Mouse (Mus musculus) testis, adult 2 months (tissue): Measurements from ENCODE around the gene Gm3194. TPM values are rescaled to one million over a fixed set of nuclear protein-coding genes. Genes with fewer than 3 reads are reported as not detected.
"Not testable (repeated sequence)": the region's sequence is repeated elsewhere in the genome, so short reads cannot be mapped to it uniquely, and the experiment has no call there.

Experiments
- H3K27ac ChIP-seq: fragments of 200-500 bp; 2 replicates; pipeline ENCODE4 v1.5.1; 2012; ENCODE audit warnings: low read depth, low read length; ENCODE audit not compliant: control insufficient read depth, insufficient read depth
- H3K27me3 ChIP-seq: fragments of 200-500 bp; 2 replicates; pipeline ENCODE4 v1.6.1; 2012; ENCODE audit warnings: mild to moderate bottlenecking, low read length, moderate library complexity; ENCODE audit not compliant: control insufficient read depth, insufficient read depth
- H3K36me3 ChIP-seq: fragments of 200-500 bp; 2 replicates; pipeline ENCODE4 v1.6.1; 2012; ENCODE audit warnings: mild to moderate bottlenecking, low read length; ENCODE audit not compliant: control insufficient read depth, insufficient read depth
- H3K4me1 ChIP-seq: fragments of 200-500 bp; 2 replicates; pipeline ENCODE4 v1.6.1; 2012; ENCODE audit warnings: low read length; ENCODE audit not compliant: control insufficient read depth, insufficient read depth
- H3K4me3 ChIP-seq: fragments of 200-500 bp; 2 replicates; pipeline ENCODE4 v1.5.1; 2012; ENCODE audit warnings: low read depth, mild to moderate bottlenecking, low read length, moderate library complexity, mixed read lengths; ENCODE audit not compliant: control insufficient read depth
- polyA plus RNA-seq: library from polyadenylated mRNA; depleted of rRNA; stranded (reverse); fragments of >200 nt; gene quantifications from 2 replicates; pipeline ENCODE4 v1.2.3, GENCODE M21; 2012; rRNA removed

The Gm3194 gene
- polyA plus RNA-seq: 2.2 and 2.4 TPM in 2 replicates

DNA sequence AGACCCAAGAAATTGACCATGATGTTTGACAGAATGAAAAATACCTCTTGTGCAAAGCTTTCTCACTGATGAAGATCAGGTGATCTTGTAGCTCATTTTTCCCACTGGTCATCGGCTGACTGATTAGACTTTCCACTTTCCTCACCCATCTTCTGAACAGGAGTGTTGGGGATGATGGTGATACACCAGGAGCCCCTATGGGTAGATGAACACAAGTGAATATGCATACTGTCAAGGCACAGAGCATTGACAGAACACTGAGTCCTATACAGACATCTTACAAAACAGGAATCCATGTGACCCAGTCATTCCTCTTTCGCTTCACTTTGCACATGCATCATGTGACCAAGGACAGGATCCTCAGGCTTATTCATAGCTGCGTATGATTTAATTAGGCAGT is at the start of gene Gm3194:
Gene Gm3194, minus strand, starts transcription at position 101 of the 400 bp plus-strand sequence.
- H3K36me3 ChIP-seq, H3K4me1 ChIP-seq, H3K27ac ChIP-seq, H3K27me3 ChIP-seq, H3K4me3 ChIP-seq: not testable (repeated sequence)

DNA sequence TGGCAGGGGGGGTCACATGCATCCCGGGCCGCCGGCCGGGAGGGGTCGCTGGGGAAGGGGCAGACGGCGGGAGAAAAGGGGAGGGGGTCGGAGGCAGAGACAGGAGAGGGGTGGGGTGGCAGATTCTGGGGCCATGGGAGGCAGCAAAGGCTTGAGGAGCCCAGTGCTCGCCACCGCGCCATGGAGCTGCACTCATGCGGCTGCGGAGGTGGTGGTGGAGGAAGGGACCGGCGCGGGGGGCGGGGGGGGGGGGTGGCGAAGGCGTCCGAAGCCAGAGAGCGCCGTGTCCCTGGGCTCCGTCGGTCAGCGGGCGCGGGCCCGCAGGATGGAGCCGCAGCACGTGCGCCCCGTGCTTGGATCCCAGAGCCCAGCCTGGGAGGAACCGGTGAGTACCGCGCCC is 46.1 kb upstream of the Gm3194 start, which contains the start of gene Gm3488:
Gene Gm3488, plus strand, starts transcription at position 301 of the 400 bp plus-strand sequence.
- not testable (repeated sequence) for H3K27ac ChIP-seq, H3K4me3 ChIP-seq, H3K4me1 ChIP-seq, H3K27me3 ChIP-seq, H3K36me3 ChIP-seq

DNA sequence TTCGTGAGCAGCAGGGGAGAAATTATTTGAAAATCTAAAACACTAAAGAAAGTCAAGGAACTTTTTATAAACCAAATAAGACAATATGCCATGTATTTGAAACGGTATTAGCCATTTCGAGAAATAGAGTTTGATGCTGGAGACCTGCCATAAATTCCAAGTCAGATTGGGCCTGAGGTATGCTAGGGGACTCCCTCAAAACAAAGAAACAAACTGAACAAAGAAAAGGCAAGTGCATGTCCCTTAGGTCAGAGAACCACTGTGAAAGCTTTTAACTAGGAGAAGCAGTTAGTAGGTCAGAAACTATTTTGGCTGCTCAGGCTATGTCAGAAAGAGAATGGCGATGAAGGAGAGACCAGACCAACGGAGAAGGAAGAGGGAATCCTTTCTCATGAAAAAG is 28.6 kb upstream of the Gm3194 start, which contains the start of gene Gm3187:
Gene Gm3187, plus strand, starts transcription at position 301 of the 400 bp plus-strand sequence.
- H3K4me3 ChIP-seq, H3K27ac ChIP-seq, H3K27me3 ChIP-seq, H3K4me1 ChIP-seq, H3K36me3 ChIP-seq: not testable (repeated sequence)

DNA sequence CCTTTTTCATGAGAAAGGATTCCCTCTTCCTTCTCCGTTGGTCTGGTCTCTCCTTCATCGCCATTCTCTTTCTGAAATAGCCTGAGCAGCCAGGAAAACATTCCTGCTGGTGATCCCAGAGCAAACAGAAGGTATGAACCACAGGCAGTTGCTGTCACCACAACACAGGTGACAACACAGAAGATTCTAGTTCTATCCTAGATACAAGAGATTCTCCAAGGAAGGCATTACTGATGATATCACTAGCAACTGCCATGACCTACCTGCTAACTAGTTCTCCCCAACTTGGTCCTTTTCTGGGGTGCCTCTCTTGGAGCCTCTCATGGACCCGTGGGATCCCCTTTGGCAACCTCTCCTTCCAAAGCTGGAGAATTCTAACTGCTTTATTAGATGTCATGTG is 22.5 kb upstream of the Gm3194 start, which contains the start of gene Gm8246:
Gene Gm8246, minus strand, starts transcription at position 101 of the 400 bp plus-strand sequence.
- H3K4me3 ChIP-seq, H3K4me1 ChIP-seq, H3K27me3 ChIP-seq, H3K36me3 ChIP-seq, H3K27ac ChIP-seq: not testable (repeated sequence)

DNA sequence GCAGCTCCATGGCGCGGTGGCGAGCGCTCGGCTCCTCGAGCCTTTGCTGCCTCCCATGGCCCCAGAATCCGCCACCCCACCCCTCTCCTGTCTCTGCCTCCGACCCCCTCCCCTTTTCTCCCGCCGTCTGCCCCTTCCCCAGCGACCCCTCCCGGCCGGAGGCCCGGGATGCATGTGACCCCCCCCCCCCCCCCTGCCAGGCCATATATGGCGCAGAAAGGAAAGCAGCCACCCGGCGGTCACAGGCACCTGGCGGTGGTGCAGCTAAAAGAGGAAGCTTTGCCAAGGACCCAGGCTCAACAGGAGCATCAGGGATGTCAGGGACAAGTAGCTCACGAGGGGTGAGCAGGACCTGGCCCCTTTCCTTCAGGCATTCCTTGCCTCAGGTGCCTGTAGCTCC is 5.2 kb upstream of the Gm3194 start:
- not testable (repeated sequence) for H3K27me3 ChIP-seq, H3K4me3 ChIP-seq, H3K4me1 ChIP-seq, H3K36me3 ChIP-seq, H3K27ac ChIP-seq

DNA sequence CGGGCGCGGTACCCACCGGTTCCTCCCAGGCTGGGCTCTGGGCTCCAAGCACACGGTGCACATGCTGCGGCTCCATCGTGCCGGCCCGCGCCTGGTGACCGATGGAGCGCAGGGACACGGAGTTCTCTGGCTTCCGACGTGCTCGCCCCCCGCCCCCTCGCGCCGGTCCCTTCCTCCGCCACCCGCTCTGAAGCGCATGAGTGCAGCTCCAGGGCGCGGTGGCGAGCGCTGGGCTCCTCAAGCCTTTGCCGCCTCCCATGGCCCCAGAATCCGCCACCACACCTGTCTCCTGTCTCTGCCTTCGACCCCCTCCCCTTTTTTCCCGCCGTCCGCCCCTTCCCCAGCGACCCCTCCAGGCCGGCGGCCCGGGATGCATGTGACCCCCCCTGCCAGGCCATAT is 66.3 kb downstream of the Gm3194 start, which contains the start of gene Gm3500:
Gene Gm3500, minus strand, starts transcription at position 101 of the 400 bp plus-strand sequence.
- H3K27ac ChIP-seq, H3K4me3 ChIP-seq, H3K36me3 ChIP-seq: not testable (repeated sequence)

More for the DNA sequence above, 66.3 kb downstream of the Gm3194 start, which contains the start of gene Gm3500:
- not testable (repeated sequence) for H3K4me1 ChIP-seq, H3K27me3 ChIP-seq

Other genes starting within 250 kb of the Gm3194 start
- 1.6 and 1.9 TPM in 2 replicates for gene Gm3526, start 194.9 kb downstream of the Gm3194 start, polyA plus RNA-seq
- 0.94 and 1.3 TPM in 2 replicates for gene Gm3542, start 120.5 kb downstream of the Gm3194 start, polyA plus RNA-seq
- gene Gm3500, start 66.4 kb downstream of the Gm3194 start, polyA plus RNA-seq: 0.05 and 0.23 TPM in 2 replicates
- gene Gm8246, start 22.4 kb upstream of the Gm3194 start, polyA plus RNA-seq: 0.31 and 0.65 TPM in 2 replicates
- not detected in 2 replicates for gene Gm3187, start 28.7 kb upstream of the Gm3194 start, polyA plus RNA-seq
- 1.1 and 1.3 TPM in 2 replicates for gene Gm3488, start 46.2 kb upstream of the Gm3194 start, polyA plus RNA-seq
- 0.23 and 0.26 TPM in 2 replicates for gene Gm3532, start 83.0 kb upstream of the Gm3194 start, polyA plus RNA-seq
- gene Gm8265, start 177.6 kb upstream of the Gm3194 start, polyA plus RNA-seq: not detected in 2 replicates
- 0.94 and 1.3 TPM in 2 replicates for gene Gm9603, start 232.0 kb upstream of the Gm3194 start, polyA plus RNA-seq